Mouse (Mus musculus): Measurements from ENCODE around the gene C2cd4d.

- TF ChIP-seq POLR2A (IDR thresholded peaks at IDR 0.05; ENCODE audit: insufficient read depth, low read depth, low read length), result no peak
- no peak for TF ChIP-seq CTCF (IDR thresholded peaks at IDR 0.05; ENCODE audit: insufficient read depth, low read depth, low read length)
These were observed 27.8 kb upstream of the C2cd4d start for GRCm38 (mm10) chr3:94334442-94334841.

Data from olfactory bulb, adult 2 months (tissue).